ENCODE assay signal across 23 mouse cellular contexts in genomic region chr11:68905138-68905531, GRCm38 (mm10). TPM values are rescaled to one million over a fixed set of nuclear protein-coding genes. Genes with fewer than 3 reads are reported as not detected.
A peak's percentile ranks its signal among the peaks of the same experiment; 100 is the strongest.
DNase-seq lines count a peak whose midpoint lies in the region; ATAC-seq and TF ChIP-seq lines count a peak whose summit lies in the region.
"Had no signal": no experiment of that assay in that cellular context is flagged by ENCODE, and none has a peak within 500 bp of the region (broad histone marks: within the 10 kb centered on the region; RNA-seq: fewer than 3 reads in every experiment).

No protein-coding gene starts in this region.

- peak overlapping the region; percentile 28; the same call in 1 of the 2 replicates for H3K9ac ChIP-seq in heart, adult 2 months (ENCODE audit: low read depth, low read length)
- H3K9ac ChIP-seq in midbrain, embryonic 11.5 days (ENCODE audit: low read length), result no peak overlapping the region
- H3K9ac ChIP-seq in midbrain, embryonic 14.5 days (replicated peaks; ENCODE audit: low read length), result no peak overlapping the region
- H3K9ac ChIP-seq in MEL (ENCODE audit: control insufficient read depth, low read depth, low read length, poor library complexity, severe bottlenecking), result no peak overlapping the region; the same call in 1 of the 2 replicates
- no peak overlapping the region for H3K9ac ChIP-seq in limb, embryonic 15.5 days
- H3K9ac ChIP-seq: hindbrain, embryonic 12.5 days; liver, postnatal 0 days; neural tube, embryonic 12.5 days had no signal

- H3K79me2 ChIP-seq in heart, adult 2 months (replicated peaks; ENCODE audit: control insufficient read depth, insufficient read depth, low read length), result no peaks in the 10 kb centered on the region
- H3K79me2 ChIP-seq in MEL (ENCODE audit: control insufficient read depth, insufficient read depth, low read length, poor library complexity), result peaks cover 22% of the 10 kb centered on the region

- WGBS in heart, adult 2 months, result 65% methylated on average over 3 of the region's 3 CpGs
- 92% methylated on average over 3 of the region's 3 CpGs for WGBS in midbrain, embryonic 11.5 days
- WGBS in midbrain, embryonic 14.5 days, result 94% methylated on average over 3 of the region's 3 CpGs
- 70% methylated on average over 3 of the region's 3 CpGs for WGBS in limb, embryonic 15.5 days
- 83% methylated on average over 3 of the region's 3 CpGs for WGBS in lung, adult 2 months

- H3K4me2 ChIP-seq in midbrain, embryonic 11.5 days, result no peak overlapping the region
- no peak overlapping the region for H3K4me2 ChIP-seq in midbrain, embryonic 14.5 days (ENCODE audit: low read length)
- H3K4me2 ChIP-seq in limb, embryonic 15.5 days, result no peak overlapping the region
- H3K4me2 ChIP-seq: hindbrain, embryonic 12.5 days; neural tube, embryonic 12.5 days had no signal

- no peak for ATAC-seq in midbrain, embryonic 11.5 days (ENCODE audit: low FRiP score)
- ATAC-seq in midbrain, embryonic 14.5 days (ENCODE audit: low FRiP score, low TSS enrichment), result no peak
- no peak for ATAC-seq in limb, embryonic 15.5 days (ENCODE audit: insufficient number of reproducible peaks, low FRiP score, low TSS enrichment, low read depth)
- ATAC-seq: forebrain, embryonic 14.5 days; inflammation-experienced regulatory T-cells, adult 6 months; liver, postnatal 0 days; Patski had no signal

- no peak for TF ChIP-seq POLR2A in heart, adult 2 months (IDR thresholded peaks at IDR 0.05; ENCODE audit: insufficient read depth, low read depth, low read length)
- peak in 1 of 2 experiments; percentile 55; a peak in 2 of 4 replicates for TF ChIP-seq POLR2A in MEL (IDR thresholded peaks at IDR 0.05; ENCODE audit: control insufficient read depth in 1 of 2, insufficient read depth in 1 of 2, low read depth in 1 of 2, low read length in 2 of 2, poor library complexity in 1 of 2)
- TF ChIP-seq POLR2A in lung, adult 2 months (IDR thresholded peaks at IDR 0.05; ENCODE audit: borderline replicate concordance, extremely low read depth, low read depth, low read length), result no peak

- H3K9me3 ChIP-seq in midbrain, embryonic 11.5 days (ENCODE audit: control insufficient read depth, low read length), result no peaks in the 10 kb centered on the region
- H3K9me3 ChIP-seq in midbrain, embryonic 14.5 days (ENCODE audit: control insufficient read depth, low read length), result no peaks in the 10 kb centered on the region
- no peaks in the 10 kb centered on the region for H3K9me3 ChIP-seq in MEL (replicated peaks; ENCODE audit: insufficient read depth, low read length)
- H3K9me3 ChIP-seq in limb, embryonic 15.5 days, result no peaks in the 10 kb centered on the region
- H3K9me3 ChIP-seq: hindbrain, embryonic 12.5 days; neural tube, embryonic 12.5 days had no signal

- H3K36me3 ChIP-seq in heart, adult 2 months (ENCODE audit: control insufficient read depth, insufficient read depth, low read length), result peaks cover 17% of the 10 kb centered on the region
- H3K36me3 ChIP-seq in midbrain, embryonic 11.5 days (ENCODE audit: control insufficient read depth, insufficient read depth, low read length), result peaks cover 24% of the 10 kb centered on the region
- peaks cover 51% of the 10 kb centered on the region for H3K36me3 ChIP-seq in midbrain, embryonic 14.5 days (ENCODE audit: control insufficient read depth, insufficient read depth, low read length)
- H3K36me3 ChIP-seq in MEL (ENCODE audit: control insufficient read depth in 1 of 2, insufficient read depth in 2 of 2, low read length in 2 of 2), result peaks cover 25 to 28% of the 10 kb centered on the region in 2 experiments
- peaks cover 40% of the 10 kb centered on the region for H3K36me3 ChIP-seq in limb, embryonic 15.5 days

- no peaks in the 10 kb centered on the region for H3K27me3 ChIP-seq in heart, adult 2 months (ENCODE audit: control insufficient read depth, insufficient read depth, low read length)
- no peaks in the 10 kb centered on the region for H3K27me3 ChIP-seq in midbrain, embryonic 11.5 days (ENCODE audit: control insufficient read depth, insufficient read depth, low read length)
- H3K27me3 ChIP-seq in midbrain, embryonic 14.5 days (ENCODE audit: control insufficient read depth, insufficient read depth, low read length), result no peaks in the 10 kb centered on the region
- H3K27me3 ChIP-seq in MEL (ENCODE audit: control insufficient read depth in 1 of 2, insufficient read depth in 2 of 2, low read length in 2 of 2), result no peaks in the 10 kb centered on the region
- H3K27me3 ChIP-seq in limb, embryonic 15.5 days, result peaks cover under 1% of the 10 kb centered on the region; the same call in 1 of the 2 replicates
- H3K27me3 ChIP-seq: neural tube, embryonic 12.5 days; Patski had no signal

- H3K27ac ChIP-seq in heart, adult 2 months, result no peak overlapping the region
- H3K27ac ChIP-seq in midbrain, embryonic 11.5 days (ENCODE audit: low read depth, low read length), result no peak overlapping the region
- H3K27ac ChIP-seq in midbrain, embryonic 14.5 days (replicated peaks; ENCODE audit: low read depth, low read length), result no peak overlapping the region
- peak overlapping the region; percentile 5; the same call in 1 of the 2 replicates for H3K27ac ChIP-seq in MEL (ENCODE audit: control insufficient read depth, low read depth, low read length)
- peak overlapping the region; percentile 52; the same call in 1 of the 2 replicates for H3K27ac ChIP-seq in limb, embryonic 15.5 days
- H3K27ac ChIP-seq: hindbrain, embryonic 12.5 days; neural tube, embryonic 12.5 days had no signal

- TF ChIP-seq CTCF in heart, adult 2 months (IDR thresholded peaks at IDR 0.05), result no peak
- no peak for TF ChIP-seq CTCF in MEL (IDR thresholded peaks at IDR 0.05 in 2 of 3, conservative IDR thresholded peaks at IDR 0.05 in 1 of 3; ENCODE audit: control insufficient read depth in 1 of 3, insufficient read depth in 1 of 3, low read depth in 2 of 3, low read length in 3 of 3, poor library complexity in 1 of 3, severe bottlenecking in 1 of 3)
- TF ChIP-seq CTCF in lung, adult 2 months (IDR thresholded peaks at IDR 0.05; ENCODE audit: insufficient read depth, low read length), result no peak

- intact Hi-C loops in heart, adult 2 months (cut with DNase I), result loop anchor here (2.0 kb wide), 2 partner anchors 52 to 132 kb away; partner anchors contain the start of gene Arhgef15

- H3K4me1 ChIP-seq in heart, adult 2 months (ENCODE audit: control insufficient read depth, insufficient read depth, low read length), result peaks cover 11% of the 10 kb centered on the region
- H3K4me1 ChIP-seq in midbrain, embryonic 11.5 days (ENCODE audit: control insufficient read depth, insufficient read depth, low read length), result peaks cover 8% of the 10 kb centered on the region
- H3K4me1 ChIP-seq in midbrain, embryonic 14.5 days (ENCODE audit: control insufficient read depth, insufficient read depth, low read length), result peaks cover 6% of the 10 kb centered on the region
- peaks cover 0 to 29% of the 10 kb centered on the region in 2 experiments; a peak in 2 of 4 replicates for H3K4me1 ChIP-seq in MEL (ENCODE audit: control insufficient read depth in 1 of 2, insufficient read depth in 2 of 2, low read length in 2 of 2)
- peaks cover 24% of the 10 kb centered on the region for H3K4me1 ChIP-seq in limb, embryonic 15.5 days
- H3K4me1 ChIP-seq in lung, adult 2 months (ENCODE audit: control insufficient read depth, insufficient read depth, low read length), result no peaks in the 10 kb centered on the region; the same call in 1 of the 2 replicates

- no peak for TF ChIP-seq EP300 in heart, adult 2 months (IDR thresholded peaks at IDR 0.05; ENCODE audit: insufficient read depth, low read depth, low read length)
- TF ChIP-seq EP300 in MEL (IDR thresholded peaks at IDR 0.05; ENCODE audit: low read depth in 1 of 2, low read length in 2 of 2), result no peak

- no peak for DNase-seq in heart, adult 2 months
- no peak for DNase-seq in heart, adult 8-10 months (ENCODE audit: low spot score)
- peak; percentile 81 for DNase-seq in midbrain, embryonic 11.5 days (ENCODE audit: low spot score, missing footprints)
- DNase-seq in midbrain, embryonic 14.5 days, result no peak
- peak; percentile 52 for DNase-seq in MEL (ENCODE audit: low read depth, low spot score)
- no peak for DNase-seq in lung, adult 2 months

- H3K4me3 ChIP-seq in heart, adult 2 months, result no peak overlapping the region
- H3K4me3 ChIP-seq in midbrain, embryonic 11.5 days (ENCODE audit: low read depth, low read length), result no peak overlapping the region
- no peak overlapping the region for H3K4me3 ChIP-seq in midbrain, embryonic 14.5 days (replicated peaks; ENCODE audit: low read depth, low read length)
- H3K4me3 ChIP-seq in MEL (ENCODE audit: control insufficient read depth in 1 of 2, insufficient read depth in 1 of 2, low read depth in 2 of 2, low read length in 2 of 2), result no peak overlapping the region
- no peak overlapping the region for H3K4me3 ChIP-seq in limb, embryonic 15.5 days
- no peak overlapping the region for H3K4me3 ChIP-seq in lung, adult 2 months (replicated peaks; ENCODE audit: extremely low read depth, low read depth, low read length)
- H3K4me3 ChIP-seq: hindbrain, embryonic 12.5 days; neural tube, embryonic 12.5 days had no signal

- no peak for TF ChIP-seq RAD21 in MEL (IDR thresholded peaks at IDR 0.05; ENCODE audit: low read depth, low read length)

RNA-seq across cellular contexts. Expression of gene Rpl26, which starts 3.8 kb away (rescaled TPM):
- 100 to 1,000 TPM; 648 to 707 TPM for total RNA-seq in heart, adult 2 months (2021)
- 494 and 639 TPM in 2 replicates for polyA plus RNA-seq in heart, adult 2 months (2012; rRNA removed)
- 100 to 1,000 TPM; 676 to 808 (median 721) TPM for total RNA-seq in heart, adult 8-10 months (2022)
- 841 and 881 TPM in 2 replicates for polyA plus RNA-seq in midbrain, embryonic 11.5 days (2014; fragmentation: Nextera tagmentation; extraction: Ambion mirVana)
- polyA plus RNA-seq in midbrain, embryonic 14.5 days (2014; fragmentation: Nextera tagmentation; extraction: Ambion mirVana), result 670 and 732 TPM in 2 replicates
- total RNA-seq in MEL (2012; rRNA removed), result 5,179 and 5,512 TPM in 2 replicates
- 1,000 to 10,000 TPM in 1 of 2 experiments, not detected in 1; 3,167 TPM for polyA plus RNA-seq in MEL (2012; ENCODE audit: insufficient read depth in 1 of 2, insufficient read length in 2 of 2, low read depth in 1 of 2, low replicate concordance in 2 of 2, missing spikeins in 1 of 2)
- polyA plus RNA-seq in limb, embryonic 15.5 days (2015; fragmentation: Nextera tagmentation; extraction: Ambion mirVana), result 838 and 986 TPM in 2 replicates
- polyA plus RNA-seq in lung, adult 2 months (2012; rRNA removed), result 469 and 674 TPM in 2 replicates

RNA-seq across cellular contexts. Expression of gene Rnf222, which starts 16.8 kb away (rescaled TPM):
- total RNA-seq in heart, adult 2 months (2021), result under 1 TPM; 0.07 to 0.13 TPM
- 0.12 TPM in 2 replicates for polyA plus RNA-seq in heart, adult 2 months (2012; rRNA removed)
- under 1 TPM in 3 of 4 experiments, not detected in 1; 0.11 to 0.28 (median 0.17) TPM for total RNA-seq in heart, adult 8-10 months (2022)
- 0.04 and 0.07 TPM in 2 replicates for polyA plus RNA-seq in midbrain, embryonic 11.5 days (2014; fragmentation: Nextera tagmentation; extraction: Ambion mirVana)
- not detected in 2 replicates for polyA plus RNA-seq in midbrain, embryonic 14.5 days (2014; fragmentation: Nextera tagmentation; extraction: Ambion mirVana)
- total RNA-seq in MEL (2012; rRNA removed), result 0.23 TPM in 2 replicates
- polyA plus RNA-seq in MEL (2012; ENCODE audit: insufficient read depth in 1 of 2, insufficient read length in 2 of 2, low read depth in 1 of 2, low replicate concordance in 2 of 2, missing spikeins in 1 of 2), result under 1 TPM in 1 of 2 experiments, not detected in 1; 0.28 TPM
- 4.2 and 5.1 TPM in 2 replicates for polyA plus RNA-seq in limb, embryonic 15.5 days (2015; fragmentation: Nextera tagmentation; extraction: Ambion mirVana)
- polyA plus RNA-seq in lung, adult 2 months (2012; rRNA removed), result 0.14 and 1.4 TPM in 2 replicates
- total RNA-seq: gastrocnemius, postnatal 25 days; layer of hippocampus, adult 18-20 months; layer of hippocampus, postnatal 36 days; left cerebral cortex, postnatal 14 days; megakaryocyte-erythroid progenitor cell, adult 5-6 weeks; monocyte, adult 5-6 weeks had no signal
- polyA plus RNA-seq: C2C12; forebrain, embryonic 14.5 days; hindbrain, embryonic 12.5 days; inflammation-experienced regulatory T-cells, adult 6 months; Patski had no signal

RNA-seq across cellular contexts. Expression of gene Odf4, which starts 21.7 kb away (rescaled TPM):
- total RNA-seq in heart, adult 2 months (2021), result not detected
- polyA plus RNA-seq in heart, adult 2 months (2012; rRNA removed), result 0.25 and 0.41 TPM in 2 replicates
- total RNA-seq in heart, adult 8-10 months (2022), result under 1 TPM in 1 of 4 experiments, not detected in 3; 0.44 TPM
- not detected in 2 replicates for polyA plus RNA-seq in midbrain, embryonic 11.5 days (2014; fragmentation: Nextera tagmentation; extraction: Ambion mirVana)
- 0.53 and 1.1 TPM in 2 replicates for polyA plus RNA-seq in midbrain, embryonic 14.5 days (2014; fragmentation: Nextera tagmentation; extraction: Ambion mirVana)
- not detected in 2 replicates for total RNA-seq in MEL (2012; rRNA removed)
- polyA plus RNA-seq in MEL (2012; ENCODE audit: insufficient read depth in 1 of 2, insufficient read length in 2 of 2, low read depth in 1 of 2, low replicate concordance in 2 of 2, missing spikeins in 1 of 2), result not detected
- polyA plus RNA-seq in limb, embryonic 15.5 days (2015; fragmentation: Nextera tagmentation; extraction: Ambion mirVana), result not detected in 2 replicates
- 0.19 and 0.25 TPM in 2 replicates for polyA plus RNA-seq in lung, adult 2 months (2012; rRNA removed)
- total RNA-seq: gastrocnemius, postnatal 25 days; layer of hippocampus, adult 18-20 months; layer of hippocampus, postnatal 36 days; liver, adult 2 months; megakaryocyte-erythroid progenitor cell, adult 5-6 weeks; monocyte, adult 5-6 weeks had no signal
- polyA plus RNA-seq: C2C12; forebrain, embryonic 14.5 days; heart, embryonic 16.5 days; hindbrain, embryonic 12.5 days; inflammation-experienced regulatory T-cells, adult 6 months; kidney, embryonic 16.5 days; liver, adult 2 months; liver, postnatal 0 days; neural tube, embryonic 12.5 days; Patski had no signal

RNA-seq across cellular contexts. Expression of gene Ndel1, which starts 33.5 kb away (rescaled TPM):
- 10 to 100 TPM; 60.4 to 63.7 TPM for total RNA-seq in heart, adult 2 months (2021)
- 45.5 and 64.1 TPM in 2 replicates for polyA plus RNA-seq in heart, adult 2 months (2012; rRNA removed)
- 10 to 100 TPM; 53.9 to 67.7 (median 65.2) TPM for total RNA-seq in heart, adult 8-10 months (2022)
- 47.6 and 49.6 TPM in 2 replicates for polyA plus RNA-seq in midbrain, embryonic 11.5 days (2014; fragmentation: Nextera tagmentation; extraction: Ambion mirVana)
- 67.4 and 86.3 TPM in 2 replicates for polyA plus RNA-seq in midbrain, embryonic 14.5 days (2014; fragmentation: Nextera tagmentation; extraction: Ambion mirVana)
- 59.6 and 70.7 TPM in 2 replicates for total RNA-seq in MEL (2012; rRNA removed)
- 10 to 100 TPM; 55.0 to 61.2 TPM for polyA plus RNA-seq in MEL (2012; ENCODE audit: insufficient read depth in 1 of 2, insufficient read length in 2 of 2, low read depth in 1 of 2, low replicate concordance in 2 of 2, missing spikeins in 1 of 2)
- 124 and 128 TPM in 2 replicates for polyA plus RNA-seq in limb, embryonic 15.5 days (2015; fragmentation: Nextera tagmentation; extraction: Ambion mirVana)
- polyA plus RNA-seq in lung, adult 2 months (2012; rRNA removed), result 74.3 and 75.3 TPM in 2 replicates

RNA-seq across cellular contexts. Expression of gene Arhgef15, which starts 52.1 kb away (rescaled TPM):
- total RNA-seq in heart, adult 2 months (2021), result 10 to 100 TPM; 27.8 to 28.5 TPM
- polyA plus RNA-seq in heart, adult 2 months (2012; rRNA removed), result 52.9 and 77.3 TPM in 2 replicates
- total RNA-seq in heart, adult 8-10 months (2022), result 10 to 100 TPM; 26.6 to 30.9 (median 30.1) TPM
- polyA plus RNA-seq in midbrain, embryonic 11.5 days (2014; fragmentation: Nextera tagmentation; extraction: Ambion mirVana), result 3.7 and 4.2 TPM in 2 replicates
- 19.3 and 19.5 TPM in 2 replicates for polyA plus RNA-seq in midbrain, embryonic 14.5 days (2014; fragmentation: Nextera tagmentation; extraction: Ambion mirVana)
- 0.23 TPM in 1 of 2 replicates, not detected in the other for total RNA-seq in MEL (2012; rRNA removed)
- polyA plus RNA-seq in MEL (2012; ENCODE audit: insufficient read depth in 1 of 2, insufficient read length in 2 of 2, low read depth in 1 of 2, low replicate concordance in 2 of 2, missing spikeins in 1 of 2), result under 1 TPM in 1 of 2 experiments, not detected in 1; 0.74 TPM
- polyA plus RNA-seq in limb, embryonic 15.5 days (2015; fragmentation: Nextera tagmentation; extraction: Ambion mirVana), result 7.8 and 8.8 TPM in 2 replicates
- 359 and 419 TPM in 2 replicates for polyA plus RNA-seq in lung, adult 2 months (2012; rRNA removed)
- total RNA-seq: megakaryocyte-erythroid progenitor cell, adult 5-6 weeks; monocyte, adult 5-6 weeks had no signal

Comparison
In these comparisons a context has a peak if more than half of its experiments do, and no peak if none do; other contexts are left out.
1. DNase-seq: peak in midbrain, embryonic 11.5 days (single experiment) and MEL (single experiment); none in heart, adult 2 months (0 of 2), heart, adult 8-10 months (single experiment), midbrain, embryonic 14.5 days (single experiment) and lung, adult 2 months (single experiment).
2. H3K27ac ChIP-seq: peak in MEL (single experiment) and limb, embryonic 15.5 days (single experiment); none in heart, adult 2 months (single experiment), midbrain, embryonic 11.5 days (single experiment) and midbrain, embryonic 14.5 days (single experiment).